Mouse (Mus musculus): ENCODE measurements around the gene Trp53tg5. TPM values are rescaled to one million over a fixed set of nuclear protein-coding genes. Genes with fewer than 3 reads are reported as not detected.

Gene Trp53tg5
- not detected in 2 replicates for total RNA-seq (2017)

DNA sequence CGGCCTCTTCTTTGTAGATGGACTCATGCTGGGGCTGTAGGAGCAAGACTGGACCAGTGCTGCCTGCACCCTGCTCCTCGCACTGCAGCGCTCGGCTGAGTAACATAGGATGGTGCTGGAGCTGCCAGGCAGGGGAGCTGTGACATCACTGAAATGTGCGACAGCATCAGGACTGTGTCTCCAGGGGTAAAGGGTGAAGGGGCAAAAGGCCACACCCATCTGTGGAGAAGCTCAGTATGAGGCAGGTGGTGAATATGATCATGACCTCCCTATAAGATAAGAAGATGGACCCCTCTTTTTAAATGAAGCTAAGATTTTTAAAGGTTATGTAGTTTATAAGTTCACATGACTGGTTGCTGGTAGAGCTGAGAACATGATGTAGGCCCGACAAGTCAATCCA, at the start of gene Trp53tg5:
Gene Trp53tg5, minus strand, starts transcription at position 101 of the 400 bp plus-strand sequence.
- no peak for ATAC-seq (ENCODE audit: extremely low read depth, insufficient number of reproducible peaks, low FRiP score, poor library complexity, severe bottlenecking)

DNA sequence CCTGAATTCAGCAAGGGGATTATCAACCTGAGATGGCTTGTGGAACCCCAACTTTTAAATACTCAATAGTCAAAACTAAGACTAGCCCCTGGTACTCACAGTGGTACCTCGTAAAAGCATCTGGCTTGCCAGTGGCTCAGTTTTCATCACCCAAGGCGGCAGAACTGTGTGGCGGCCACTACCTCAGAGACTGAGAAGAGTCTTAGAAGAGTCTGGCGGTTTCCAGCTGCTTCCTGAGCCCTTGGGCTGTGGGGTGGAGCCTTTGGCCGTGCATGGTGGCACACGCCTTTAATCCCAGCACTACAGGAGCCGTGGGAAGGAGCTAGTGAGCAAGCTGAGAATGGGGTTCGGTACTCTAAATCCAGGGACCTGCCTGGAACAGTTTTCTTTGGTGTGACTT, 48.8 kb upstream of the Trp53tg5 start:
- no peak for ATAC-seq (ENCODE audit: extremely low read depth, insufficient number of reproducible peaks, low FRiP score, poor library complexity, severe bottlenecking)

DNA sequence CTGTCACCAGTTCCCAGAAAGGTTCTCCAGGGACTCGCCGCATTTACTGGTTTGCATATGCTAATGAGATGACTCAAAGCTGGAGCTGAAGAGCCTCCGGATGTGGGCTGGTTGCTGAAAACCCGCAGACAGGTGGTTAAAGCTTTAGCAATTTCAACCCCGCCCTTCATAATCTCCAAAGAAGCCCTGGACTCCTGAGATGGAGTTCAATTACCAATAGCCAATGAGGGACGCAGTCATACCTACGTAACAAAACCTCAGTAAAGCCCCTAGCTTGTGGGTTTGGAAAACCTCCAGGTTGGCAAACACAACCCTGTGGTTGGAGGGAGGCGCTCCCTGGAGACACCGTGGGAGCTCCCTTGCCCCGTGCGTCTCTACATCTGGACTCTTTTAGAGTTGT, 48.3 kb upstream of the Trp53tg5 start:
- ATAC-seq (ENCODE audit: extremely low read depth, insufficient number of reproducible peaks, low FRiP score, poor library complexity, severe bottlenecking) = peak; percentile 77

DNA sequence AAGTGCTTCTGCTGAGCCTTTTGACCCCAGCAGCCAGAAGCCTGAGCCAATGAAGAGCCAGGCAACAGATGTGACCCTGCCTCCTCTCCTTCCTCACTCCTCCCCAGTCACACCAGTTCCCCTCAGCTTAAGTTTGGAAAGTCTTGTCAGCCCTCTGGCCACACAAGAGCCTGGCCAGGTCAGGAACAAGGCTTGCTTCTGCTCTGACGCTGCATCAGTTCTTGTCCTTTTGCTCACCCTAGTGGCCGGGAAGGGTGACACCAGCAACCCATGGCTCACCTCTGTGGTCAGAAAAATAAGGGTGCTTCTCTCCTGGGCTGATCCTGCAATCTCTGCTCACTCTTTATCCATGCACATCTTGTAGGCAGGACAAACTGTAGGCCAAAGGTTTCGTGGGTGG, 47.3 kb upstream of the Trp53tg5 start:
- ATAC-seq (ENCODE audit: extremely low read depth, insufficient number of reproducible peaks, low FRiP score, poor library complexity, severe bottlenecking) = peak; percentile 78

DNA sequence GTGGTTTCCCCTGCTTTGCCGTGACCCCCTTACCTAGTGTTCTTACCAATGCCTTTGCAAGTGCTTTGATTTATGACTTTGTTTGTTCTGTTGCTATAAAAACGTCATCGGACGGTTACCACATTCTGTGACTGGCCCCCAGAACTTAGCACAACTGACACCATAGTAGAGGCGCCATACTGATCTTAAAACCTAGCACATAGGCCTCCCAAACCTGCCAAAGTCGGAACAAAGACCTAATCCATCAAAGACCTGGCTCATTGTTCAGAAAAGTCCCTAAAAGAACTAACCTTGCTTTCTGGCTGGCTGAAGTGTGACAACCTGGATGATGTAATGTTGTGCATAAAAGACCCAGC, 45.6 kb upstream of the Trp53tg5 start:
- no peak for ATAC-seq (ENCODE audit: extremely low read depth, insufficient number of reproducible peaks, low FRiP score, poor library complexity, severe bottlenecking)

DNA sequence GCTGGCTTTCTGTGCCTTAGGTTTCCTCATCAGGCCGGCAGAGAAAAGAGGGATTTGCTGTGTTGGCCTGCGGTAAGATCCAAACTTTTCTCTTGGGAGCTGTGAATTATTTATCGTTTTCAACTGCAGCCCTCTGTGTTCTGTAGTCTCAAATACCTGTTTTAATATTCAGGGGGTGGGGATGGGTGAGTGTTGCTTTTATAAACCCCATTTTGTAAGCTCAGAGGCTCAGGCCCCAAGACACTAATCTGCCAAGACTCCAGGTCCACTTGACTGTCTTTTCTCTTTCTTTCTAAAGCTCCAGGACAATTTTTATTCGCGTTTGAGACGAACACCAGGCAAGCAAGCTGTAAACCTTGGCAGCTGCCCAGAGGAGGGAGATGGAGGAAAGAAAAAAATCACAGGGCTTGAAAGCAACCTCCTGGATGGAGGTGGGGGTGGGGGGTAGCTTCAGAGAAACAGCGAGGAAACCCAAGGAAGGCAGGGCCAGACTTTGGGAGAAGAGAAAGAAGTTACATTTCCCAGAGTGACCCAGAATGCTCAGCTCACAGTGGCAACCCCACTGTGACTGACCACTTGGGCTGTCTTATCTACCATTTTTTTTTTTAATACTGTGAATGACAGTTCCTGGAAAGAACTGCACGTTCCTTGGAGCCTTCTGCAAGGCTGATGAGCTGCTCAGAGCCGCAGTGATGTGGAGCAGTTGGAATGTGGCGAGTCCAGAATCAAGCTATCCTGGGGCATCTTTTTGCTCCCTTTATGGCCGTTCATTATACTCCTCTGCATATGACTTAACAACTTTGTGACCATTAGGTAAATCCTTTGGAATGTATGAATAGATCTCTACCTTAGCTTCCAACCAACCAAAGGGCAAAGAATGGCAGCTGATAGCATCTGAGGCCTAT, 45.0 kb upstream of the Trp53tg5 start:
- no peak for ATAC-seq (ENCODE audit: extremely low read depth, insufficient number of reproducible peaks, low FRiP score, poor library complexity, severe bottlenecking)

DNA sequence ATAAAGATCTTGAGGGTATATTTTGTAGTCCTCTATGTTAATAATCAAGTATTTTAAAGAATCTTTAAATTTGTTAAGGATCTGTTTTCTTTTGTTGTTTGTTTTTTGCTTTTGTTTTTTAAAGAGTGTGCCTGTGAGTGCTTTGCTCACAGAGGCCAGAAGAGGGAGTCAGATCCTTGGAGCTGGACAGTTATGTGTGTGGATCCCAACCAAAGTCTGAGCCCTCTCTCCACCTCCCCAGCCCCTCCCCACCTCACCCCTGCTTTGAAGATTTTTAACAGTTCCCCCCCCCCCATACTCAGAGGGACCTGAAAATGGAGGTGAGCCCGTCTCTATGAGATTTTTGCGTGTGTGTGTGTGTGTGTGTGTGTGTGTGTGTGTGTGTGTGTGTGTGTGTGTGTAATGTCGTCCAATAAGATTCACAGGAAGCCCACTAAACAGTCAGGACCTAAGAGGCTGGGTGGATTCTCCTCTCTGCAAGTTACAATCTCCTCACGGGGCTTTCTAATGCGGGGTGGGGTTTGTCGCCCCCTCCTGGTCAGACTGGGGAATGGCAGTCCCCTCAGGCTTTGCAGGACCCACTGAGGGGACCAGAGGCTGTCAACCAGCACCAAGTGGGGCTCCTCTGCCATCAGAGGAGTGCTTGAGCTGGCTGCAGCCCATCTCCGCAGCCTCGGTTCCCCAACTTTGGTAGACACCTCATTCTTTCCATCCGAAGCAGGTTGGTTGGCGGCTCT, 44.1 kb upstream of the Trp53tg5 start:
- peak; percentile 26; the same call in 1 of the 2 replicates for ATAC-seq (ENCODE audit: extremely low read depth, insufficient number of reproducible peaks, low FRiP score, poor library complexity, severe bottlenecking)

DNA sequence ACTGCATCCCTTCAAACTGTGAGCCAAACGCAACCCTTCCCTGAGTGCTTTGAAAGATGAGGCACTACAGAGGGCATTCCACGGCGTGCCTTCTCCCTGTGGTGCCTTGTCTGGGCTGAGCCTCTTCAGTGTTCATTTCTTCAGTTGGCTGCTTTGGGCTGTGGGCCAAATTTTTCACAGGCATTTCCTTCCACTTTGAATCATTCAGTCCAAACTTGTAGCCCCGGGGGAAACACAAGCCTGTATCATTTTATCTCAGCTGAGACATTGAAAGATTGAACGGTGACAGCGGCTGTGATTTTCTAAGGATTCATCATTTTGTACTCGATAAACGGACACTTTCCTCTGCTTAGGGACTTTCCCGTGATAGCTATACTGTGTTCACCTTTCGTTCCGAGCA, 43.1 kb upstream of the Trp53tg5 start:
- ATAC-seq (ENCODE audit: extremely low read depth, insufficient number of reproducible peaks, low FRiP score, poor library complexity, severe bottlenecking) = no peak

DNA sequence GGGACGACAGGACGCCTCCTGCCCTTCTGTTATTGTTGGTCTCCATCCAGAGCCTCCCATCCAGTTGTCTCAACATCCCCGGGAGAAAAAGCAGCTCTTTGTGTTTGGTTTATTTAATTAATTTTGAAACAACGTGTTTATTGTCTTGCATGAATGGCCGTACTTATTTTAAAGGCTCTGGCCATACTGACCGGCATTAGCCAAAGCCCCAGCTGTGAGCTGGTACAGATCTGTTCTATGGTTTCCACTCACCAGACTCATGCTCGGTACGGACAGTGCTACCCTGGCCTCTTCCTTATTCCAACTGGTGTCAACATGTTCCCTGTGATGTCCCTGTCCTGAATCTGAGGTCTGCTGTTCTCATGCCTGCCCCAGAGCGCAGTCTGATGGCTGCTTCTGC, 42.4 kb upstream of the Trp53tg5 start:
- ATAC-seq (ENCODE audit: extremely low read depth, insufficient number of reproducible peaks, low FRiP score, poor library complexity, severe bottlenecking) = no peak

DNA sequence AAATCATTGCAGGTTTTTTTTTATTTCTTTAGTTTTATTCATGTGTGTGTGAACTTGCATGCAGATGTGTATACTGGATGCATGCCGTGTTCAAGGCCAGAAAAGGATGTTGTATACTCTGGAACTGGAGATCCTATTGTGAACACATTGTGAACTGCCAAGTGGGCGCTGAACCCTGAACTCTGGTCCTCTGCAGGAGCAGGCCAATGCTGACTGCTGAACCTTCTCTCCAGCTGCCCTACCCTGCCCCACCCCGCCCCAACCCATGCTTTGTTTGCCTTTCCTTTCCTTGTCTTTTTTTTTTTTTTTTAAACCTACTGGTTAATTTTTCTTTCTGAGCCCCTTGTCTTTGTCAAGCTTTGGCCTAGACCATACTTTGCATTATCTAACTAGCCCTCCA, 41.4 kb upstream of the Trp53tg5 start:
- no peak for ATAC-seq (ENCODE audit: extremely low read depth, insufficient number of reproducible peaks, low FRiP score, poor library complexity, severe bottlenecking)

DNA sequence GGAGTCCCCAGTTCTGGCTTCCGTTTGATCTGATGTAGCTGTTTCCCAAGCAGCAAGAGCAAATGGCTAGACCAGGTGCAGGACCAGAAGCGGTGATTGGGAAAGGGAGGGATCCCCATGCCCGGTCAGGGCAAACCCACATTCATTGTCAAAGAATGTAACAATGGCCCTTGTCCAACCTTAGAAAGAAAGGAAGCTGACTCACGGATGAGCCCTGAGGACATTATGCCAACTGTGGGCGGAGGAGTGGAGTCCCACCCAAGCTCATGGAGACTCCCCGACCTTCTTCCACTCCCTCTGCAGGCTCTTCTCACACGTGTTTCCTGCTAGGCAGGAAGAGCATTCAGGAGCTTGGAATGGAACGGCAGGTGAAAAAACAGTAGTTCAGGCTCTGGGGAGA, 39.9 kb upstream of the Trp53tg5 start:
- no peak for ATAC-seq (ENCODE audit: extremely low read depth, insufficient number of reproducible peaks, low FRiP score, poor library complexity, severe bottlenecking)

DNA sequence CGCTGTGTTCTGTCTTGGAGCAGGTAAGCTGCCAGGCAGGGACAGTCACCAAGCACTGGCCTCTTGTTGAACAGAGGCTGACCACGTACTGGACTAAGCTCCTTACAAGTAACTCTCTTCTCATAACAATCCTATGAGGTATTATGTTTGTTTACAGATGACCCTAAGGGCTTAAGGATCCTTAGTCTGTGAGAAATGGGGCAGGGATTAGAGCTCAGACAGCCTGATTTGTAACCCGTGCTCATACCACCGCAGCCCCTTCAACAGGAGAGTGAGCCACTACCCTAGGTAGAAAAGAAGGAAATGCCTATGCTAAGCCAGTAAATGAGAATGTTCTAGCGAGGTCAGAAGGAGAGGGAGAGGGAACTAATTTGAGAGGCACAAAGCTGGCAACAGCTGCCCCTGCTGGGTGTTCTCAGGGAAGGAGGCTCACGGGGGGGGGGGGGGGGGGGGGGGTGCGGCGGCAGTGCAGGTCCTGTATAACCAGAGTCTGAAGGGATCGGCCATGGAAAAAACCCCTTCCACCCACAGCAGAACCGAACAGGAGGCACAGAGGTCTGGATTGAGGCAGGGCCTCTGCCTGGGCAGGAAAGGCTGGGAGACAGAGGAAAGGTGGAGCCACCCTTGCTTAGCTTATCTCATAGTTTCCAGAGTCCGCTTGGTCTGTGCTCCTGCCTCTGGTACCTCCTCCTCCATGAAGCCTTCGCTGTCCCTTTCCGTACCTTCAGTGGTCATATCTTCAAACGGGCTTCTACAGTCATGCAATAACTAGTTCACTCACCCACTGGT, 38.8 kb upstream of the Trp53tg5 start:
- ATAC-seq (ENCODE audit: extremely low read depth, insufficient number of reproducible peaks, low FRiP score, poor library complexity, severe bottlenecking) = no peak

DNA sequence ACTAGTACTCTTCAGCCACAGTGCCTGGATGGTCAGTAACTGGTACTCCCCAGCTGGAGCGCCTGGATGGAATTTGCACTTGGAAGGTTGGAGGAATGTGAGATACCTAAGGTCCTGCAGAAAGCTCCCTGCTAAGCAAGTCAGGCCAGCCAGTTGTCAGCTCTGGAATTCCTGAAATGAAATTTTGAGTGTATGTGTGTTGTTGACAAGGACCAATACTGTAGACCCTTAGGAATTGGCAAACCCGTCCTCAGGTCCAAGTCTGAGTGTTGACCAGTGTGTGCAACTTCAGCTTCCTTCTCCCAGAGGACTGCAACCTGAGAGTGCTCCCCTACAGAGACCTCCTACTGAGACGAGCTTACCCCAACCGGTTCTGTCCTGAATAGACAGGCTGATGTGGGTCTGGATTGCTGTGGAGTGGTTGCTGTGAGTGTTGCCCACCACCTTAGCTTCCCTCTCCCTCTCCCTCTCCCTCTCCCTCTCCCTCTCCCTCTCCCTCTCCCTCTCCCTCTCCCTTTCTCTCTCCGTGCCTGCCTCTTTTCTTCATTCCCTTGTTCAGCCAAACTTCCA, 37.2 kb upstream of the Trp53tg5 start:
- ATAC-seq (ENCODE audit: extremely low read depth, insufficient number of reproducible peaks, low FRiP score, poor library complexity, severe bottlenecking) = no peak

DNA sequence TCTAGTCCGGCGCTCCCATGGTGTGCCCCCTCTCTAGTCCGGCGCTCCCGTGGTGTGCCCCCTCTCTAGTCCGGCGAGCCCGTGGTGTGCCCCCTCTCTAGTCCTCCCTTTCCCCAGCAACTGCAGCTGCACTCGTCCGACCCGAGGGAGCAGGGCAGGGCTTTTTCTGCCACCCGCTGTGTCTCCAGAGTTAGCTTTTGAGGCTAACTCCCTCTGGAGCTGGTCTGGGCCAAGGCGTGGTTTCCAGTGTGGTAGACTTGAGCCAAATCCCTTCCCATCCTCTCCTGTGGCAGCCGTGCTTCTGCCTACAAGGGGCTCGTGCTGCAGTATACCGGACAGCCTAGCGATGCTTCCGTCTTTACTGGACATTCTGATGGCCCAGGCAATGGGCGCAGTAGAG, 34.3 kb upstream of the Trp53tg5 start:
- no peak for ATAC-seq (ENCODE audit: extremely low read depth, insufficient number of reproducible peaks, low FRiP score, poor library complexity, severe bottlenecking)

DNA sequence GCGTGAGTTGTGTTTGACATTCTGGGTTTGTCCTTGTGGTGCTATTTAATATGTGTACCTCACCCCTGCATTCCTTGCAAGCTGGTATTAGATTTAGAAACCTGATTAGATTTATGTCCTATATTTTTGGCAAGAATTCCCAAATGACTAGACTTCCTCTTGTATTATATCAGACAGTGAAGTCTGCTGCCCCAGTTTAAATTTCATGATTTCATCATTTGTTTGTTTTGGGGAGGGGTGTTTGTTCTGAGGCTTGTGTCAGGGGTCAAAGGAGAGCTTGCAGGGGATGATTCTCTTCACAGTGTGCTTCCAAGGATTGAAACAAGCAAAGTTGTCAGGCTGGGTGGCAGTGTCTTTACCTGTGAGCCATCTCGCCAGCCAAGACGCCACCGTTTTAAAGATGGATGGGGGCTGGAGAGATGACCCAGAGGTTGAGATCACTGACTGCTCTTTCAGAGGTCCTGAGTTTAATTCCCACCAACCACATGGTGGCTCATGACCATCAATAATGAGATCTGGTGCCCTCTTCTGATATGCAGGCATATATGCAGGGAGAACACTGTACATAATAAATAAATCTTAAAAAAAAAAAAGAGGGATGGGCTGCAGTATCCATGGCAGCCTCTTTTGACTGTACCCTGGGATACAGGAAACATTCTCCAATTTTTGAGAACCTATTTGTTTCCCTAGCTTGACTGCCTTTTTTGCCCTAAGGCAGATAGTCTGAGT, 32.3 kb upstream of the Trp53tg5 start:
- no peak for ATAC-seq (ENCODE audit: extremely low read depth, insufficient number of reproducible peaks, low FRiP score, poor library complexity, severe bottlenecking)

DNA sequence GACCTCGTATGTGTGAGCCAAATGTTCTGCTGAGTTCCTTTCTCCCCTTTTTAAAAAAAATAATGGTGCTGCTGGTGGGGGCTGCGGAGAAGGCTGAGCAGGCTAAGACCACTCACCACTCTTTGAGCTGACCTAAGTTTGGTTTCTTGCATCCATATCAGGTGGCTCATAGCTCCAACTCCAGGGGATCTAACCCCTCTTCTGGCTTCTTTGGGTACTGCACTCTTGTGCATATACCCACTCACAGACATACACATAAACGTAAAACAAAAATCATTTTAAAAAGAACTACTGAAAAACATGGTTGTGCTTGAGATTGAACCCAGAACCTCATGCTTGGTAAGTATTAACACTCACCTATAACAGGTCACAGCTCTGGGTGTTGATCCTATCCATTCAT, 31.4 kb upstream of the Trp53tg5 start:
- ATAC-seq (ENCODE audit: extremely low read depth, insufficient number of reproducible peaks, low FRiP score, poor library complexity, severe bottlenecking) = no peak

DNA sequence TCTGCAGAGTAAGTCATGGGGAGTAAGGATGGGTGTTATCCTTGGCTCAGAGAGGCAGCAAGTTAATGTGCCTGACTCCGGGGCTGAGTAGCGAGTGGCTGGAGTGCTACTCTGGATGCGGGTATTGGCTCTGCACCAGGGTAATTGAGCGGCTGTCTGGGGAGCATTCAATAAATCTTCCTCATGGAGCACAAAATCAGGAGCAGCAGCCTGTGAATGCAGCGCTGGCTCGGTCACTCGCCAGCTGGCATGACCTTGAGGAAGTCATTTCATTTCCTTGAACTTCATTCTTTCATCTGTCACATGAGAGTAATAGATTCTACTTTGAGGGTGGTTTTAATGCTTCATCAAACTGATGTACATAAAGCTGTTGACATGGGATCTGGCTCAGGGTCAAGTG, 27.0 kb upstream of the Trp53tg5 start:
- ATAC-seq (ENCODE audit: extremely low read depth, insufficient number of reproducible peaks, low FRiP score, poor library complexity, severe bottlenecking) = no peak

DNA sequence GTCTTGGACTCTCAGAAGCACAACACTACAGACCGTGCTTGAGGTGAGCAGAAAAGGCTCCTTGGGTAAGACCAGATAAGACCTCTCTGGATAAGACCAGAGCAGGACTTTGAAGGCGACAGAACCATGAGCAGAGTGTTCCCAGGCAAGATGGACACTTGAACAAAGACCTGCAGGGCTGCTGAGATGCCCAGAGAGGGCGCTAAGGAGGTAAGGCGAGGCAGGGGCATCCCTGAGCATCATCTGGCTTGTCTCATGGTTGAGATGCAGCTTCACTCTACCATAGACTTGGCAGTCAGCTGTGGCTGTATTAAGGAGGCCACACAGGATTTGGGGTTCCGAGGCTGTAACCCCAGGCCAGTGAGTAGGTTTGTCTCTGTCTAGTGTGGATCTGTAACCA, 25.8 kb upstream of the Trp53tg5 start:
- no peak for ATAC-seq (ENCODE audit: extremely low read depth, insufficient number of reproducible peaks, low FRiP score, poor library complexity, severe bottlenecking)

All from neutrophil, adult 5-6 weeks (primary cell).